Mouse (Mus musculus) olfactory bulb, adult 2 months (tissue): ENCODE data around the gene Sdr39u1.

Experiments used
- CTCF ChIP-seq: fragments of 200-500 bp; IDR thresholded peaks from 2 replicates; pipeline ENCODE4 v1.5.1; 2012; ENCODE audit warnings: low read depth, mild to moderate bottlenecking, low read length, moderate library complexity; ENCODE audit not compliant: insufficient read depth
- POLR2A ChIP-seq: fragments of 200-500 bp; IDR thresholded peaks from 2 replicates; pipeline ENCODE4 v1.6.1; 2012; ENCODE audit warnings: mild to moderate bottlenecking, low read depth, low read length, moderate library complexity; ENCODE audit not compliant: insufficient read depth

GRCm38 (mm10) chr14:55943601-55944000, 43.5 kb upstream of the Sdr39u1 start:
- TF ChIP-seq CTCF, result no peak
- TF ChIP-seq POLR2A, result no peak
